Mouse (Mus musculus) cerebellum, postnatal 36 days (tissue): ENCODE data around the gene Hpdl.

Experiments
- DNase-seq, 2 experiments: peaks; one replicate each; pipeline ENCODE4 v3.0.0; 2021 to 2022; ENCODE audit warnings: mixed read lengths in 2 of 2

Gene Hpdl

GRCm38 (mm10) chr4:116796442-116797110 is 24.9 kb downstream of the Hpdl start:
- no peak for DNase-seq

GRCm38 (mm10) chr4:116794273-116794672 is 27.2 kb downstream of the Hpdl start:
- DNase-seq, result no peak

- no peak for DNase-seq
Observed at GRCm38 (mm10) chr4:116792453-116792852, 29.1 kb downstream of the Hpdl start.

DNA sequence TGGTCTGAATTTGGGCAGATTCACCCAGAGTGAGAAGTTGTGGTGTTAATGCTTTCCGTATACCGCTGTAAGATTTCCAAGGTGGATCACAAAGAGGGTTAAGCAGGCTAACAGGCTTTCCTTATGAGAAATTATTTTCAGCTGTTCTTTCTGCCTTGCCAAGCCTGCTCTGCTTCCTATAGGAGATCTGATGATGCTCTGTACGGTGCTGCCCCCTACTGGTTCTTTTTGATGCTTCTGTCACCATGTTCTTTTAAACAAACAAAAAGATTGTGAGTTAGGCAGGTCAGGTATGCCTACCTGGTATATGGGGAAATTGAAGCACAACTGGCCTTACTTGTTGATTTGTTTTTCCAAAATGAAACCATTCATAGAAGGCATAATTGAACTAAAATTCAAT is 32.6 kb downstream of the Hpdl start:
- DNase-seq, result peak; percentile 76 to 90

DNA sequence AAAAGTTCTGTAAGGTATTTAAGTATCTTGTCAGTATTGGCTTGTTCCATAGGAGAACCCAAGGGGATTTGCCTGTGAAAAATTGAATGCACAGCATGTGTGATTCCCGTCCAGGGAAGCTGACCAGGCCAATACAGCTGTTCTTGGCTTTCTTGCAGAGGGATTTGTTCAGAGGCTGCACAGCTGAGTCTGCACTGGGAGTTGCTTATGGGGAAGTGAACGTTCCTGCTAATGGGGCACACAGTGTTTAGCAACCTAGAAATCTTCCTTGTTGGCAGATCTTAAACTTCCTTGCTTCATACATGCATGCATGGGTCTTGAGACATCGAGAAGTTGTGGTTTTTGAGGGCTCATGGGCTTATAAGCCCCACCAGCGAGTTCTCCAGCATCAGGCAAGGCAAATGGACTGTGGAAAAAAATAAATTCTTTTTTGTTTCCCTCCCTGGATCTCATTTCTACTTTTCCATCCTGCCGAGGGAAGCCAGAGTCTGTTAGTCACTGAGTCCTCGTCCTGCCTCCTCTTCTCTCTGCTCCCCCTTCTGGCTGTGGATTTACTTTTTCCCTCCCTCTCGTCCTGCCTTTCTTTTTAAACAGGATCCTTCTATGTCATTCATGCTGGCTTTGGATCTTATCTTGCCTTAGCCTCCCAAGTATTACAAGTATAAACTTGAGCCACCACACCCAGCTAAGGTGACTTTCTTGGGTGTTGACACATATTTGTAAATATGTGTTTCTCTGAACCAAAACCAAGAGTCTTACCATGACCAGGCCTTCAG is 33.3 kb downstream of the Hpdl start:
- no peak for DNase-seq

DNA sequence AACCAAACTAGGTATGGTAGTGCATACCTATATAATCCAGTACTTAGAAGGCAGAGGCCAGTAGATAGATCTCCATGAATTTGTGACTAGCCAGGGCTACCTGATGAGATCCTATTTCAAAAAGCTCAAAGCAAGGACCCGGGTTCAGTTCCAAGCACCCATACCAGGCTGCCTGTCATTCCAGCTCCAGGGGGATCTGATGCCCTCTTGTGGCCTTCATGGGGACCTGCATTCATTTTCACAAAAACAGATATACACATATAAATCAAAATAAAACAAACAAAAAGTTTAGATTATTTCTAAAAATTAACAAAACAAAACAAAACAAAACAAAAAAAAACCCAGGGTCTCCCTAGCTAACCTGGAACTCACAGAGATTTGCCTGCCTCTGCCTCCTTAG is 34.9 kb downstream of the Hpdl start:
- no peak for DNase-seq

- no peak for DNase-seq
Observed at GRCm38 (mm10) chr4:116782171-116782570, 39.3 kb downstream of the Hpdl start.

DNA sequence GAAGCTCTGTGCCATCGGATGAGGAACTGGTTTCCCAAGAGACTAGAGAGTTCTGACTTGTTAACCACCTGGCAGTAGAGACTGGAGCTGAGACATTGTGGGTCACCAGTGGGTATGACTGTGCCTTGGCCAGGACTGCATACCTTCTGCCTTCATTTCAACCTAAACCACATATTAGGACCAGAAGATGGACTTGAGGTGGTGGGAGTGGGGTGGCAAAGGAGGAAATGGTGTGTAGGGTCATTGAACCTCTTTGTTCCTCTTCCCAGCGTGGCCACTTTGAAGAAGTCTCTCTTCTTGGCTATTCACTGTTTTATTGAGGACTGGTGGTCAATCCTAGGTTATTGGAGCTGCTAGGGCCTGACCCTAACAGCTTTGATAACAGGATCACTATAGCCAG is 40.1 kb downstream of the Hpdl start:
- no peak for DNase-seq

GRCm38 (mm10) chr4:116780541-116780940 is 41.0 kb downstream of the Hpdl start:
- no peak for DNase-seq

DNA sequence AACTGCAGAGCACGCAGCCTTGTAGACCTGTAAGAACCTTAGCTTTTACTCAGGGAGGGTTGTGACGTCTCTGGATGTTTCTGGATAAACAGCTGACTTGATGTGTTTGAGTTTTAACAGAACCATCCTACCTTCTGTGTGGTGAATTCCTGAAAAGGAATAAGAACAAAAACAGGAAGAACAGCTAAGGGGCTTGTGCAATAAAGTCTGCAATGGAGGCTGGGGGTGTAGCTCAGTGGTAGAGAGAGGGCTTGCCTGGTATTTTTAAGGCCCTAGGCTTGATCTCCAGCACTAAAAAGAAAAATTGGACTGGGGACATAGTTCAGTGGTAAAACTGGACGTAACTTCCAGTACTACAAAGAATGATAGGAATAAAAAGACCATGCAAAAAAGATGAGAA is 44.4 kb downstream of the Hpdl start:
- DNase-seq, result no peak

DNA sequence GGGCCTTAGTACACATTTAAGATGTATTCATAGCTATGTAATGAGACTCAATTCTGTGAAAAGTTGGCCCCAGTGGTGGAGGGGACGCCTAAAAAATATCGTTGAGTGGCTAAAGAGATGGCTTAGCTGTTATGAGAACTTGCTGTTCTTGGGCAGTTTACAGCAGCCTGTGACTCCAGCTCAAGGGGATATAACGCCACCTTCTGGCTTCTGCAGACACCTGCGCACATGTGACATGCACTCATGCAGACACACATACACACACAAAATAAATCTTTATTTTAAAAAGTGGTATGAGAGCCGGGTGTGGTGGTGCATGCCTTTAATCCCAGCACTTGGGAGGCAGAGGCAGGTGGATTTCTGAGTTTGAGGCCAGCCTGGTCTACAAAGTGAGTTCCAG is 45.1 kb downstream of the Hpdl start:
- no peak for DNase-seq
